Mouse (Mus musculus) heart, postnatal 36 days (tissue): ENCODE results near the gene Fam136a. TPM values are rescaled to one million over a fixed set of nuclear protein-coding genes. Genes with fewer than 3 reads are reported as not detected.
"Not testable (repeated sequence)": the region's sequence is repeated elsewhere in the genome, so short reads cannot be mapped to it uniquely, and the experiment has no call there.

Experiments
- DNase-seq, 2 experiments: peaks; one replicate each; pipeline ENCODE4 v3.0.0; 2021 to 2022
- intact Hi-C: fragments of 180-260 bp; cut with DNase I; formaldehyde crosslinking; loops from one replicate; pipeline ENCODE4 v1.15.1; 2025
- total RNA-seq, 2 experiments: library from RNA; stranded (reverse); gene quantifications; 2 replicates each; pipeline ENCODE4 v1.2.3; 2021

Gene Fam136a
- total RNA-seq = 10 to 100 TPM; 26.8 to 28.9 TPM

- intact Hi-C loops = loop anchor here (2.0 kb wide), 2 partner anchors 37 to 73 kb away; partner anchors contain the start of gene C87436
- peak; percentile 93 to 95 for DNase-seq
Measured at GRCm38 (mm10) chr6:86365371-86366124, at the start of gene Fam136a. Fam136a (plus strand) TSS chr6:86365646.

- no peak for DNase-seq
- intact Hi-C loops = no loop called here
Measured at GRCm38 (mm10) chr6:86317066-86317465, 48.4 kb upstream of the Fam136a start.

GRCm38 (mm10) chr6:86318855-86319254, 46.6 kb upstream of the Fam136a start:
- DNase-seq = no peak
- intact Hi-C loops = no loop called here

- intact Hi-C loops = no loop called here
- no peak for DNase-seq
Measured at GRCm38 (mm10) chr6:86322031-86322563, 43.3 kb upstream of the Fam136a start.

GRCm38 (mm10) chr6:86322991-86323390, 42.5 kb upstream of the Fam136a start:
- intact Hi-C loops = no loop called here
- no peak for DNase-seq

- intact Hi-C loops = no loop called here
- no peak for DNase-seq
Measured at GRCm38 (mm10) chr6:86324400-86324799, 41.0 kb upstream of the Fam136a start.

GRCm38 (mm10) chr6:86325646-86326045, 39.8 kb upstream of the Fam136a start:
- DNase-seq = no peak
- intact Hi-C loops = no loop called here

GRCm38 (mm10) chr6:86326866-86327265, 38.6 kb upstream of the Fam136a start:
- intact Hi-C loops = no loop called here
- no peak for DNase-seq

GRCm38 (mm10) chr6:86328369-86328768, 37.1 kb upstream of the Fam136a start:
- intact Hi-C loops = no loop called here
- DNase-seq = no peak

GRCm38 (mm10) chr6:86329943-86330342, 35.5 kb upstream of the Fam136a start:
- intact Hi-C loops = no loop called here
- no peak for DNase-seq

GRCm38 (mm10) chr6:86335121-86335849, 30.2 kb upstream of the Fam136a start:
- DNase-seq = no peak
- intact Hi-C loops = no loop called here

GRCm38 (mm10) chr6:86335860-86336259, 29.6 kb upstream of the Fam136a start:
- intact Hi-C loops = no loop called here
- DNase-seq = no peak

- intact Hi-C loops, DNase-seq: not testable (repeated sequence)
Measured at GRCm38 (mm10) chr6:86336340-86336739, 29.1 kb upstream of the Fam136a start.

- no peak for DNase-seq
- intact Hi-C loops = no loop called here
Measured at GRCm38 (mm10) chr6:86343656-86344055, 21.8 kb upstream of the Fam136a start.

GRCm38 (mm10) chr6:86346063-86346462, 19.4 kb upstream of the Fam136a start:
- DNase-seq = no peak
- intact Hi-C loops = no loop called here

GRCm38 (mm10) chr6:86349257-86349656, 16.2 kb upstream of the Fam136a start:
- no peak for DNase-seq
- intact Hi-C loops = no loop called here

- intact Hi-C loops = no loop called here
- DNase-seq = no peak
Measured at GRCm38 (mm10) chr6:86354948-86355347, 10.5 kb upstream of the Fam136a start.

GRCm38 (mm10) chr6:86356956-86357355, 8.5 kb upstream of the Fam136a start:
- intact Hi-C loops = no loop called here
- DNase-seq = no peak

- intact Hi-C loops = loop anchor here (5.0 kb wide), 2 partner anchors 163 to 338 kb away; partner anchors contain the start of gene Tgfa
Measured at GRCm38 (mm10) chr6:86360691-86361090, 4.8 kb upstream of the Fam136a start.

GRCm38 (mm10) chr6:86361373-86361772, 4.1 kb upstream of the Fam136a start:
- intact Hi-C loops = loop anchor here (5.0 kb wide), 2 partner anchors 164 to 339 kb away; partner anchors contain the start of gene Tgfa
- no peak for DNase-seq

More at GRCm38 (mm10) chr6:86360691-86361090, 4.8 kb upstream of the Fam136a start:
- DNase-seq = no peak

GRCm38 (mm10) chr6:86364442-86365141, 854 bp upstream of the Fam136a start:
- intact Hi-C loops = loop anchor here (1.0 to 5.0 kb wide), 6 partner anchors 38 to 342 kb away; partner anchors contain the start of genes C87436 and Tgfa
- peak; percentile 77 to 81 for DNase-seq
